Mouse (Mus musculus) kidney, adult 2 months (tissue): ENCODE data around the gene Oxtr. TPM values are rescaled to one million over a fixed set of nuclear protein-coding genes. Genes with fewer than 3 reads are reported as not detected.

Experiments
- DNase-seq: peaks from one replicate; pipeline ENCODE4 v3.0.0; 2021
- H3K27ac ChIP-seq: fragments of 200-500 bp; 2 replicates; pipeline ENCODE4 v1.5.1; 2012; ENCODE audit warnings: low read depth, low read length, control low read depth, inconsistent platforms; ENCODE audit not compliant: insufficient read depth
- H3K27me3 ChIP-seq: fragments of 200-500 bp; replicated peaks from 2 replicates; pipeline ENCODE4 v1.6.1; 2012; ENCODE audit warnings: mild to moderate bottlenecking, moderate library complexity, low read length, inconsistent platforms; ENCODE audit not compliant: control insufficient read depth, insufficient read depth
- H3K36me3 ChIP-seq: fragments of 200-500 bp; 2 replicates; pipeline ENCODE4 v1.6.1; 2012; ENCODE audit warnings: mild to moderate bottlenecking, moderate library complexity, low read length, inconsistent platforms; ENCODE audit not compliant: control insufficient read depth, insufficient read depth
- H3K4me1 ChIP-seq: fragments of 200-500 bp; 2 replicates; pipeline ENCODE4 v1.6.1; 2011; ENCODE audit warnings: low read length; ENCODE audit not compliant: control insufficient read depth, insufficient read depth
- H3K4me3 ChIP-seq: fragments of 200-500 bp; 2 replicates; pipeline ENCODE4 v1.5.1; 2011; ENCODE audit warnings: mild to moderate bottlenecking, low read depth, low read length, control low read depth; ENCODE audit not compliant: insufficient read depth
- CTCF ChIP-seq: fragments of 200-500 bp; conservative IDR thresholded peaks from 2 replicates; pipeline ENCODE4 v1.5.1; 2011; ENCODE audit warnings: low read depth, mild to moderate bottlenecking, control low read depth, low read length, moderate library complexity, mixed read lengths; ENCODE audit not compliant: insufficient read depth, insufficient read length
- POLR2A ChIP-seq: fragments of 200-500 bp; IDR thresholded peaks from one replicate; pipeline ENCODE4 v1.6.1; 2011; ENCODE audit warnings: low read depth, low read length, control low read depth
- WGBS: fragments of 180-500 bp; shearing (Covaris S2); methylation state at CpG from one replicate; pipeline ENCODE4 v1.1.7; 2018; 5-methylcytosine and 5-hydroxymethylcytosine counted together
- polyA plus RNA-seq: library from polyadenylated mRNA; depleted of rRNA; stranded (reverse); fragments of >200 nt; gene quantifications from 2 replicates; pipeline ENCODE4 v1.2.3, GENCODE M21; 2012; rRNA removed

Gene Oxtr
- polyA plus RNA-seq, 1 experiment: 0.88 TPM

GRCm38 (mm10) chr6:112461459-112461858 lies 28.3 kb downstream of the Oxtr start:
- Histone ChIP-seq H3K4me3 (no peak overlapping the region), H3K27ac (no peak overlapping the region), H3K4me1 (no peaks in the 10 kb centered on the region), H3K36me3 (no peaks in the 10 kb centered on the region), H3K27me3 (no peaks in the 10 kb centered on the region)
- WGBS: 94% methylated on average over 5 of the region's 5 CpGs
- DNase-seq: no peak
- TF ChIP-seq CTCF: no peak
- no peak for TF ChIP-seq POLR2A

GRCm38 (mm10) chr6:112459341-112459749 lies 30.4 kb downstream of the Oxtr start, which contains the start of gene Cav3:
Cav3 (plus strand) TSS chr6:112459505.
- no peaks in the 10 kb centered on the region for H3K36me3 ChIP-seq
- no peak within 1 kb of the TSS for H3K27ac ChIP-seq
- 0 out of 2 replicates have a peak within 1 kb of the TSS, but pooled peaks have one; percentile 5 for H3K4me3 ChIP-seq
- no peak for TF ChIP-seq CTCF
- no peak for DNase-seq
- H3K4me1 ChIP-seq: no peaks in the 10 kb centered on the region
- WGBS: 51% methylated on average over 12 of the region's 12 CpGs
- H3K27me3 ChIP-seq: no peaks in the 10 kb centered on the region

GRCm38 (mm10) chr6:112445675-112446074 lies 44.1 kb downstream of the Oxtr start:
- Histone ChIP-seq H3K4me3 (no peak overlapping the region), H3K36me3 (no peaks in the 10 kb centered on the region), H3K27ac (no peak overlapping the region), H3K4me1 (no peaks in the 10 kb centered on the region), H3K27me3 (no peaks in the 10 kb centered on the region)
- DNase-seq: no peak
- 80% methylated on average over 3 of the region's 3 CpGs for WGBS
- no peak for TF ChIP-seq POLR2A
- no peak for TF ChIP-seq CTCF

GRCm38 (mm10) chr6:112426018-112426732 lies 63.6 kb downstream of the Oxtr start:
- Histone ChIP-seq H3K36me3 (no peaks in the 10 kb centered on the region), H3K4me3 (no peak overlapping the region), H3K27ac (no peak overlapping the region), H3K4me1 (no peaks in the 10 kb centered on the region), H3K27me3 (no peaks in the 10 kb centered on the region)
- TF ChIP-seq CTCF: no peak
- WGBS: 73% methylated on average over 6 of the region's 6 CpGs
- no peak for DNase-seq

DNA sequence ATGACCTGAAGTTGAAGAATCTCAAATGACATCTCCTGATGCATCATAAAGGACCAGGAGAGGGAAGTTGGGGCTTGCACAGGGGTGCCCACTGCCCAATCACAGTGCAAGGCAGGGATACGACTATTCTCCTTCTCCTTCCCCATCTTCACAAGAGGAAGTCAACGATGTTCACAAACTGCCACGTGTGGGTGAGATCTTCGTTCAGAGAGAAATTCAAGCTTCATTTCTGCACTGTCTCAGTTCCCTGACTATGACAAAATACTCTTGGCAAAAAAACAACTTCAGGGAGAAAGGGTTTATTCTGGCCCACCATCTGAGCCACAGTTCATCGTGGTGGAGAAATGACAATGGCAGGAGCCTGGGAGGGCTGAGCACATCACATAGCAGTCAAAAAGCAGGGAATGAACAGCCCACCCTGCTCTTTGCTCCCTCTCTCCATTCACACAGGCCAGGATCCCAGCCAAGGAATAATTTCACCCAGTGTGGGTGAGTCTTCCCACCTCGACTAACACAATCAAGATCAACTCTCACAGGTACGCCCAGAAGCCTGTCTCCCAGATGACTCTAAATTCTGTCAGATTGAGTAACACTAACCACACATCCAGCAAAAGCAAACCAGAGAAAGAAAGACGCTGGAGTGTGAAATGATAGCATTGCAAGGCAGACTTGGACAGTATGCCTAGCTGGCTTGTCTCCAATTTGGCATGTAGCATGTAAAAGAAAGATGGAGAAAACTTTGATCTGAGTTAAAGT lies 65.8 kb downstream of the Oxtr start:
- Histone ChIP-seq H3K27me3 (no peaks in the 10 kb centered on the region), H3K36me3 (no peaks in the 10 kb centered on the region), H3K27ac (no peak overlapping the region), H3K4me3 (no peak overlapping the region), H3K4me1 (no peaks in the 10 kb centered on the region)
- no peak for DNase-seq
- TF ChIP-seq POLR2A (no peak), CTCF (no peak)
- WGBS: 76% methylated on average over 8 of the region's 8 CpGs

Other genes starting within 250 kb of the Oxtr start
- 10.9 and 14.0 TPM in 2 replicates for gene Lmcd1, start 216.2 kb downstream of the Oxtr start, polyA plus RNA-seq
- gene Ssu2, start 101.9 kb downstream of the Oxtr start, polyA plus RNA-seq: 2.2 and 3.6 TPM in 2 replicates
- 0.50 and 1.4 TPM in 2 replicates for gene Cav3, start 30.4 kb downstream of the Oxtr start, polyA plus RNA-seq
- gene Rad18, start 206.7 kb upstream of the Oxtr start, polyA plus RNA-seq: 0.61 and 0.86 TPM in 2 replicates